Mouse (Mus musculus): ENCODE measurements at regions not wholly inside any gene's neighbourhood (a gene's known extent, or its start where the extent isn't known, plus 50 kb on each side); places are given as distances from the start of the nearest gene placed in this dataset.

GRCm38 (mm10) chr3:9200156-9200555 lies 409.7 kb downstream of the Zfp704 start:
- H3K4me3 ChIP-seq (replicated peaks): no peak overlapping the region
- no peak overlapping the region for H3K9ac ChIP-seq
- H3K4me1 ChIP-seq (replicated peaks): no peaks in the 10 kb centered on the region
- no peak for ATAC-seq (ENCODE audit: low read depth)
- no peaks in the 10 kb centered on the region for H3K27me3 ChIP-seq
- no peaks in the 10 kb centered on the region for H3K36me3 ChIP-seq
- no peak for DNase-seq
- H3K4me2 ChIP-seq: no peak overlapping the region
- no peaks in the 10 kb centered on the region for H3K9me3 ChIP-seq (replicated peaks)
- H3K27ac ChIP-seq: no peak overlapping the region
- 67% methylated on average over 5 of the region's 5 CpGs for WGBS (ENCODE audit: insufficient replicate concordance)

GRCm38 (mm10) chr3:9198652-9199332 lies 411.1 kb downstream of the Zfp704 start:
- Histone ChIP-seq H3K4me3 (replicated peaks) (no peak overlapping the region), H3K27me3 (no peaks in the 10 kb centered on the region), H3K4me2 (no peak overlapping the region), H3K36me3 (no peaks in the 10 kb centered on the region), H3K9ac (no peak overlapping the region), H3K27ac (no peak overlapping the region), H3K9me3 (replicated peaks) (no peaks in the 10 kb centered on the region), H3K4me1 (replicated peaks) (no peaks in the 10 kb centered on the region)
- whole genome bisulfite sequencing (ENCODE audit: insufficient replicate concordance): 58% methylated on average over 9 of the region's 9 CpGs
- ATAC-seq (ENCODE audit: low read depth): no peak
- DNase-seq: no peak

- no peak for ATAC-seq (ENCODE audit: low read depth)
- 63% methylated on average over 8 of the region's 8 CpGs for WGBS (ENCODE audit: insufficient replicate concordance)
- no peaks in the 10 kb centered on the region for H3K36me3 ChIP-seq
- no peaks in the 10 kb centered on the region for H3K27me3 ChIP-seq
- no peak overlapping the region for H3K27ac ChIP-seq
- no peaks in the 10 kb centered on the region for H3K4me1 ChIP-seq (replicated peaks)
- H3K4me3 ChIP-seq (replicated peaks): no peak overlapping the region
- DNase-seq: no peak
- H3K9me3 ChIP-seq (replicated peaks): no peaks in the 10 kb centered on the region
- H3K9ac ChIP-seq: no peak overlapping the region
- H3K4me2 ChIP-seq: no peak overlapping the region
These were observed 414.1 kb downstream of the Zfp704 start for GRCm38 (mm10) chr3:9195781-9196180.

GRCm38 (mm10) chr3:9189366-9190287 lies 420.3 kb downstream of the Zfp704 start:
- H3K9ac ChIP-seq: no peak overlapping the region
- H3K27ac ChIP-seq: no peak overlapping the region
- no peaks in the 10 kb centered on the region for H3K9me3 ChIP-seq (replicated peaks)
- no peaks in the 10 kb centered on the region for H3K4me1 ChIP-seq (replicated peaks)
- ATAC-seq (ENCODE audit: low read depth) (no peak), DNase-seq (no peak)
- 69% methylated on average over 15 of the region's 15 CpGs for WGBS (ENCODE audit: insufficient replicate concordance)
- no peaks in the 10 kb centered on the region for H3K36me3 ChIP-seq
- H3K4me2 ChIP-seq: no peak overlapping the region
- no peaks in the 10 kb centered on the region for H3K27me3 ChIP-seq
- no peak overlapping the region for H3K4me3 ChIP-seq (replicated peaks)

GRCm38 (mm10) chr3:9186364-9187120 lies 423.3 kb downstream of the Zfp704 start:
- Histone ChIP-seq H3K4me2 (no peak overlapping the region), H3K9me3 (replicated peaks) (no peaks in the 10 kb centered on the region), H3K4me3 (replicated peaks) (no peak overlapping the region), H3K4me1 (replicated peaks) (no peaks in the 10 kb centered on the region), H3K27ac (no peak overlapping the region), H3K9ac (no peak overlapping the region), H3K36me3 (no peaks in the 10 kb centered on the region), H3K27me3 (no peaks in the 10 kb centered on the region)
- 54% methylated on average over 6 of the region's 6 CpGs for WGBS (ENCODE audit: insufficient replicate concordance)
- no peak for DNase-seq
- ATAC-seq (ENCODE audit: low read depth): no peak

- H3K27ac ChIP-seq: no peak overlapping the region
- no peak overlapping the region for H3K4me2 ChIP-seq
- H3K36me3 ChIP-seq: no peaks in the 10 kb centered on the region
- no peaks in the 10 kb centered on the region for H3K9me3 ChIP-seq (replicated peaks)
- no peaks in the 10 kb centered on the region for H3K4me1 ChIP-seq (replicated peaks)
- H3K27me3 ChIP-seq: no peaks in the 10 kb centered on the region
- H3K9ac ChIP-seq: no peak overlapping the region
- WGBS (ENCODE audit: insufficient replicate concordance): 75% methylated on average over 11 of the region's 11 CpGs
- no peak for ATAC-seq (ENCODE audit: low read depth)
- H3K4me3 ChIP-seq (replicated peaks): no peak overlapping the region
- no peak for DNase-seq
These were observed 428.3 kb downstream of the Zfp704 start for GRCm38 (mm10) chr3:9181576-9181975.

GRCm38 (mm10) chr3:9179641-9180040 lies 430.2 kb downstream of the Zfp704 start:
- Histone ChIP-seq H3K9me3 (replicated peaks) (no peaks in the 10 kb centered on the region), H3K27me3 (no peaks in the 10 kb centered on the region), H3K36me3 (no peaks in the 10 kb centered on the region), H3K27ac (no peak overlapping the region), H3K4me2 (no peak overlapping the region), H3K9ac (no peak overlapping the region), H3K4me3 (replicated peaks) (no peak overlapping the region), H3K4me1 (replicated peaks) (no peaks in the 10 kb centered on the region)
- WGBS (ENCODE audit: insufficient replicate concordance): 56% methylated on average over 6 of the region's 6 CpGs
- DNase-seq: no peak
- ATAC-seq (ENCODE audit: low read depth): no peak

GRCm38 (mm10) chr3:9174517-9174832 lies 435.4 kb downstream of the Zfp704 start:
- no peak for ATAC-seq (ENCODE audit: low read depth)
- Histone ChIP-seq H3K4me2 (no peak overlapping the region), H3K9me3 (replicated peaks) (no peaks in the 10 kb centered on the region), H3K9ac (no peak overlapping the region), H3K27ac (no peak overlapping the region), H3K4me3 (replicated peaks) (no peak overlapping the region), H3K36me3 (no peaks in the 10 kb centered on the region), H3K4me1 (replicated peaks) (no peaks in the 10 kb centered on the region), H3K27me3 (no peaks in the 10 kb centered on the region)
- WGBS (ENCODE audit: insufficient replicate concordance): 62% methylated on average over 2 of the region's 2 CpGs
- no peak for DNase-seq

GRCm38 (mm10) chr3:9173643-9174516 lies 436.0 kb downstream of the Zfp704 start:
- DNase-seq: no peak
- no peak for ATAC-seq (ENCODE audit: low read depth)
- no peak overlapping the region for H3K4me2 ChIP-seq
- H3K9me3 ChIP-seq (replicated peaks): no peaks in the 10 kb centered on the region
- WGBS (ENCODE audit: insufficient replicate concordance): 64% methylated on average over 16 of the region's 16 CpGs
- H3K27me3 ChIP-seq: no peaks in the 10 kb centered on the region
- H3K36me3 ChIP-seq: no peaks in the 10 kb centered on the region
- no peak overlapping the region for H3K4me3 ChIP-seq (replicated peaks)
- H3K27ac ChIP-seq: no peak overlapping the region
- no peak overlapping the region for H3K9ac ChIP-seq
- no peaks in the 10 kb centered on the region for H3K4me1 ChIP-seq (replicated peaks)

- Histone ChIP-seq H3K4me2 (no peak overlapping the region), H3K27me3 (no peaks in the 10 kb centered on the region), H3K9me3 (replicated peaks) (no peaks in the 10 kb centered on the region), H3K27ac (no peak overlapping the region), H3K4me3 (replicated peaks) (no peak overlapping the region), H3K4me1 (replicated peaks) (no peaks in the 10 kb centered on the region), H3K36me3 (no peaks in the 10 kb centered on the region), H3K9ac (no peak overlapping the region)
- no peak for ATAC-seq (ENCODE audit: low read depth)
- 25% methylated on average over 1 of the region's 1 CpGs for whole genome bisulfite sequencing (ENCODE audit: insufficient replicate concordance)
- no peak for DNase-seq
These were observed 437.9 kb downstream of the Zfp704 start for GRCm38 (mm10) chr3:9171970-9172369.

GRCm38 (mm10) chr3:9168955-9169354 lies 440.9 kb downstream of the Zfp704 start:
- H3K27ac ChIP-seq: no peak overlapping the region
- ATAC-seq (ENCODE audit: low read depth) (no peak), DNase-seq (no peak)
- WGBS (ENCODE audit: insufficient replicate concordance): 39% methylated on average over 12 of the region's 12 CpGs
- H3K4me3 ChIP-seq (replicated peaks): no peak overlapping the region
- no peaks in the 10 kb centered on the region for H3K4me1 ChIP-seq (replicated peaks)
- H3K9ac ChIP-seq: no peak overlapping the region
- H3K9me3 ChIP-seq (replicated peaks): no peaks in the 10 kb centered on the region
- no peaks in the 10 kb centered on the region for H3K27me3 ChIP-seq
- H3K36me3 ChIP-seq: no peaks in the 10 kb centered on the region
- H3K4me2 ChIP-seq: no peak overlapping the region

Measured in liver, embryonic 13.5 days (tissue).